ENCODE assay signal across 9 mouse cellular contexts in the genomic region with DNA sequence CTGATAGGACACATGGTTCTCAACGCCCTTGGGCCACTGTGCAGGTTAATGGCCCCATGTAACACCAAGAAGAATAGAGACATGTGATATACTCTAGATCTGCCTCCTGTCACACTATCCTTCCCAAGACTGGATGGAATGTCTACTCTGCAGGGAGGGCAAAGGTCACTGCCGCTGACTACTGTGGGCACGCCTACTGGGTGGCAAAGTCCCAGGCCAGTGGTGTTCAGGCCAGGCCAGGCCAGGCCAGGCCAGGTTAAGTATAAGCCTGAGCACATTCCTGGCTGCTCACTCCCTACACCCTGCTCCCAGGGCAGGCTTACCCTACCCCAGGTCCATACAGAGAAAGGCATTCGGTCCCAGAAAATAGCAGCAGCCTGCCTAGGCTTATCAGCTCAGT. TPM values are rescaled to one million over a fixed set of nuclear protein-coding genes. Genes with fewer than 3 reads are reported as not detected.
DNase-seq lines count a peak whose midpoint lies in the region; ATAC-seq lines count a peak whose summit lies in the region.
"Had no signal": no experiment of that assay in that cellular context is flagged by ENCODE, and none has a peak within 500 bp of the region (broad histone marks: within the 10 kb centered on the region; RNA-seq: fewer than 3 reads in every experiment).

No protein-coding gene starts in this region.

- 0 out of 2 replicates have a peak overlapping the region, but pooled peaks have one; percentile 9 for H3K4me2 ChIP-seq in intestine, embryonic 16.5 days (ENCODE audit: low read depth, low read length)
- H3K4me2 ChIP-seq in liver, embryonic 13.5 days, result no peak overlapping the region

- H3K9me3 ChIP-seq in embryonic facial prominence, embryonic 10.5 days, result no peaks in the 10 kb centered on the region
- no peaks in the 10 kb centered on the region for H3K9me3 ChIP-seq in intestine, embryonic 16.5 days (ENCODE audit: control insufficient read depth, low read length)
- no peaks in the 10 kb centered on the region for H3K9me3 ChIP-seq in liver, embryonic 13.5 days (replicated peaks)

- no peak overlapping the region for H3K9ac ChIP-seq in intestine, embryonic 16.5 days (ENCODE audit: low read depth, low read length)
- no peak overlapping the region; the same call in 1 of the 2 replicates for H3K9ac ChIP-seq in liver, embryonic 13.5 days

- peaks cover 34% of the 10 kb centered on the region for H3K4me1 ChIP-seq in embryonic facial prominence, embryonic 10.5 days
- peaks cover 73% of the 10 kb centered on the region for H3K4me1 ChIP-seq in intestine, embryonic 16.5 days (ENCODE audit: control insufficient read depth, insufficient read depth, low read length)
- peaks cover 58% of the 10 kb centered on the region for H3K4me1 ChIP-seq in liver, embryonic 13.5 days (replicated peaks)

- 0 out of 2 replicates have a peak, but pooled peaks cover 3% of the 10 kb centered on the region for H3K36me3 ChIP-seq in embryonic facial prominence, embryonic 10.5 days (replicated peaks)
- H3K36me3 ChIP-seq in intestine, embryonic 16.5 days (ENCODE audit: control insufficient read depth, insufficient read depth, low read length), result no peaks in the 10 kb centered on the region
- H3K36me3 ChIP-seq in liver, embryonic 13.5 days, result 0 out of 2 replicates have a peak, but pooled peaks cover 5% of the 10 kb centered on the region

- peak overlapping the region; percentile 27; the same call in 1 of the 2 replicates for H3K27ac ChIP-seq in embryonic facial prominence, embryonic 10.5 days (replicated peaks)
- peak overlapping the region; percentile 89 for H3K27ac ChIP-seq in intestine, embryonic 16.5 days (ENCODE audit: low read length)
- peak overlapping the region; percentile 19; the same call in 1 of the 2 replicates for H3K27ac ChIP-seq in liver, embryonic 13.5 days

- peak; percentile 77 for ATAC-seq in intestine, embryonic 16.5 days
- ATAC-seq in liver, embryonic 13.5 days (ENCODE audit: low read depth), result peak; percentile 75
- no peak for ATAC-seq in megakaryocyte-erythroid progenitor cell, adult 5-6 weeks (replicated peaks; ENCODE audit: low FRiP score, low TSS enrichment, poor library complexity, severe bottlenecking)

- 39% methylated on average over 4 of the region's 4 CpGs for WGBS in embryonic facial prominence, embryonic 10.5 days
- 41% methylated on average over 4 of the region's 4 CpGs for WGBS in intestine, embryonic 16.5 days
- 42% methylated on average over 4 of the region's 4 CpGs for WGBS in liver, embryonic 13.5 days (ENCODE audit: insufficient replicate concordance)

- peak; percentile 66 for DNase-seq in adrenal gland, postnatal 14 days
- DNase-seq in adrenal gland, postnatal 25 days, result no peak
- peak; percentile 38 for DNase-seq in embryonic facial prominence, embryonic 10.5 days (ENCODE audit: low spot score)
- DNase-seq in liver, embryonic 13.5 days, result no peak
- DNase-seq in MN1 (ENCODE audit: low spot score), result no peak
- no peak for DNase-seq in cerebellum, postnatal 36 days
- DNase-seq: cerebellum, postnatal 10 days had no signal

- H3K27me3 ChIP-seq in embryonic facial prominence, embryonic 10.5 days (replicated peaks; ENCODE audit: low read depth, poor library complexity, severe bottlenecking), result no peaks in the 10 kb centered on the region
- no peaks in the 10 kb centered on the region for H3K27me3 ChIP-seq in intestine, embryonic 16.5 days (replicated peaks; ENCODE audit: control insufficient read depth, insufficient read depth, low read length)
- no peaks in the 10 kb centered on the region for H3K27me3 ChIP-seq in liver, embryonic 13.5 days

- no peak overlapping the region for H3K4me3 ChIP-seq in embryonic facial prominence, embryonic 10.5 days
- no peak overlapping the region for H3K4me3 ChIP-seq in intestine, embryonic 16.5 days (ENCODE audit: low read length)
- no peak overlapping the region for H3K4me3 ChIP-seq in liver, embryonic 13.5 days (replicated peaks)

RNA-seq across cellular contexts. Expression of gene Uvrag, which starts 20.6 kb away (rescaled TPM):
- 33.7 and 42.3 TPM in 2 replicates for total RNA-seq in adrenal gland, postnatal 14 days (2021)
- total RNA-seq in adrenal gland, postnatal 25 days (2021), result 36.4 and 36.9 TPM in 2 replicates
- polyA plus RNA-seq in embryonic facial prominence, embryonic 10.5 days (2016; fragmentation: Nextera tagmentation; extraction: Ambion mirVana), result 11.0 and 12.1 TPM in 2 replicates
- 17.4 and 18.3 TPM in 2 replicates for polyA plus RNA-seq in intestine, embryonic 16.5 days (2015; fragmentation: Nextera tagmentation; extraction: Ambion mirVana)
- 8.9 and 9.0 TPM in 2 replicates for polyA plus RNA-seq in liver, embryonic 13.5 days (2015; fragmentation: Nextera tagmentation; extraction: Ambion mirVana)
- 15.0 and 18.2 TPM in 2 replicates for total RNA-seq in megakaryocyte-erythroid progenitor cell, adult 5-6 weeks (2014; fragmentation: Nextera tagmentation)
- 14.4 and 16.2 TPM in 2 replicates for total RNA-seq in megakaryocyte-erythroid progenitor cell, adult 5-6 weeks (2017)

RNA-seq across cellular contexts. Expression of gene Dgat2, which starts 21.0 kb away (rescaled TPM):
- total RNA-seq in adrenal gland, postnatal 14 days (2021), result 831 and 917 TPM in 2 replicates
- 635 and 725 TPM in 2 replicates for total RNA-seq in adrenal gland, postnatal 25 days (2021)
- polyA plus RNA-seq in embryonic facial prominence, embryonic 10.5 days (2016; fragmentation: Nextera tagmentation; extraction: Ambion mirVana), result 16.4 and 16.6 TPM in 2 replicates
- 325 and 488 TPM in 2 replicates for polyA plus RNA-seq in intestine, embryonic 16.5 days (2015; fragmentation: Nextera tagmentation; extraction: Ambion mirVana)
- 71.1 and 73.4 TPM in 2 replicates for polyA plus RNA-seq in liver, embryonic 13.5 days (2015; fragmentation: Nextera tagmentation; extraction: Ambion mirVana)
- not detected in 2 replicates for total RNA-seq in megakaryocyte-erythroid progenitor cell, adult 5-6 weeks (2014; fragmentation: Nextera tagmentation)
- total RNA-seq in megakaryocyte-erythroid progenitor cell, adult 5-6 weeks (2017), result 0.57 TPM in 1 of 2 replicates, not detected in the other

Comparison
In these comparisons a context has a peak if more than half of its experiments do, and no peak if none do; other contexts are left out.
1. DNase-seq: peak in adrenal gland, postnatal 14 days (single experiment) and embryonic facial prominence, embryonic 10.5 days (single experiment); none in adrenal gland, postnatal 25 days (single experiment), liver, embryonic 13.5 days (single experiment), MN1 (single experiment) and cerebellum, postnatal 36 days (0 of 2).
2. H3K27ac ChIP-seq: peak in every context shown above with its lines; median percentile 89 in intestine, embryonic 16.5 days; 27 in embryonic facial prominence, embryonic 10.5 days; 19 in liver, embryonic 13.5 days.
3. RNA of gene Dgat2, which starts 21.0 kb away (total RNA-seq): 831 to 917 TPM in adrenal gland, postnatal 14 days and 635 to 725 TPM in adrenal gland, postnatal 25 days; 0.57 TPM in megakaryocyte-erythroid progenitor cell, adult 5-6 weeks; every median in the first group is over 100 times any median in the second.